Mouse (Mus musculus): ENCODE results near the gene Pdzrn4. TPM values are rescaled to one million over a fixed set of nuclear protein-coding genes. Genes with fewer than 3 reads are reported as not detected.

Gene Pdzrn4
- total RNA-seq, 2 experiments from 2014 or later = 11.4 to 11.5 TPM

DNA sequence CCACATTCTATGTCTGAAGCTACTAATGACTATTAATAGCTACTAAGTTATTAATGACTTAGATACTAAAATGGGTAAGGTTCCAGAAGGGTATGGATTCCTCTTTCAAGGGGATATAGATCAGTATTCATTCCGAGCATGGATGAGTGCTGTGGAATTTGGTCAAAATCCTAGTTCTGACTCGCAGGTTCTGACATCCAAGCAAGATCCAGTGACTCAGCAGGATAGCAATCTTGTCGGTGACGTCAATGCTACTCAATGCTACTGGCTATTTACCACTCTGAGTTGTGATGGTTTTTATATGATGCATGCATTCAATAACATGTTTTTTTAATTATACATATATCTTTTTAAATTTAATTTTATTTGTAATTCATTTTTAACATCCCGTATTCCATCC, 279.4 kb downstream of the Pdzrn4 start:
- H3K27ac ChIP-seq = no peak overlapping the region
- no peak overlapping the region for H3K4me3 ChIP-seq
- intact Hi-C loops (cut with DNase I) = no loop called here
- TF ChIP-seq CTCF (IDR thresholded peaks at IDR 0.05) = no peak
- DNase-seq (ENCODE audit: extremely low spot score in 1 of 2, low spot score in 2 of 2) = no peak

DNA sequence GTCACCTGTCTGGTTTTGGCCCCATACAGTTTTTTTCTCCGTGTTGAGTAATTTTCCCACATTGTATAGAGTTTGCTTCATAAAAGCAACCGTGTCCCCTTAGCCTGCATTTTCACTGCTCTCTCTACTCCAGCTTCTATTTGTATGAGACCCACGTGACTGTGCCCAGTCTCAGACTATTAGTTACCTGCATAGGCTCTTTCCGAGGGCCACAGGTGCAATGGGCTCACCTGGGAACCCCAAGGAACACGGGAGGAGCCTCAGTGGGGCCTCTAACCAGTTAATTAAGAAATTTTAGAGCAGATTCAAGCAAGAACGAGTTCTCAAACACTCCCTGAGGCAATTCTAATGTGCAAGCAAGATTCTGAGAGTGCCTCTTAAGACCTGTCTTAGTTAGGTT, 281.7 kb downstream of the Pdzrn4 start:
- no peak overlapping the region for H3K27ac ChIP-seq
- H3K4me3 ChIP-seq = no peak overlapping the region
- no peak for TF ChIP-seq CTCF (IDR thresholded peaks at IDR 0.05)
- intact Hi-C loops (cut with DNase I) = no loop called here
- no peak for DNase-seq (ENCODE audit: extremely low spot score in 1 of 2, low spot score in 2 of 2)

DNA sequence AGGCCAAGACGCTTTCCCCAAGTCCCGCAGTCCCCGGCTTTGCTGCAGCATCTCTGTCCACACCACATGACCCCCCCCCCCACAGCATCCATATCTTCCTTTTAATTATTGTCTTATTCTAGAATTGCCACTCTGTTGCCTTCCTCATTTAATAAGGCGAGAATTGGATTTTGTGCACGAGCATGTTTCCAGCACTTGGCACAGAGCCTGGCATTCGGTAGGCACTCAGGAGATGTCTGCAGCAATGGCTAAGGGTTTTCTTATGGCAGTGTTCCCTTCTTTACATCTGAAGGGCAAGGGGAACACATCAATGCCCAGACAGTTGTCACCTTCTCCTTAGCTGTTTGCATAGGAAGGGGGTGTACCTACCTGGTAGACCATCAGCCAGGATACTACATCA, 282.9 kb downstream of the Pdzrn4 start:
- H3K4me3 ChIP-seq = no peak overlapping the region
- no peak overlapping the region for H3K27ac ChIP-seq
- intact Hi-C loops (cut with DNase I) = no loop called here

DNA sequence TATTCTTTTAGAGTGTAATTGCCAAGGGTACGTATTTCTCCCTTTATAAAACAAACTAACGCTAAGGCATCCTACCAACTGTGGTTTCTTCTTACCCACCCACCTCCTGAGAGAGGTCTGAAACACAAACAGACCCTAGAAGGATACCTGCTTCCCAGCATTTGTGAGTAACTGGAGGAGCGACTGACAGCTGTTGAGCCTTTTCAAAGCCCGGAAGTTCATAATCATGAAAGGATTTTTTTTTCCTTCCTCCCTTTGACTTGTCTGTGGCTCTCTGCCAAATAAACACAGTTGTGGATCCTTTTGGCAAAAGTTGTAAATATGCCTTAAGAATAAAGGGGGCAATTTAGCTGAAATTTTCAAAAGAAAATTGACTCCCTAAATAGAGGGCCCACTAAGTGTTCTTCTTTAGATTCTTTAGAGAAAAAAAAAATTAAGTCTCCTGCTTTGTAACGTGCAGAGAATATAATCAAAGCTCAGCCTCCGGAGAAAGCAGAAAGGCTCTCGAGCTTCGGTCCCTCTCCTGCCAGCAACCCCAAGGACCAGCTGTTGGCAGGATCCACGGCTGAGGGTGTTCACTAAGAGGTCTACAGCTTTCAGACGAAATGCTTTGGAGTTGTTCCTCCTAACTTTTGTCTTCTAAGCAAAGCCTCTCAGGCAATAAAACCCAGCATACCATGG, 299.7 kb downstream of the Pdzrn4 start:
- H3K27ac ChIP-seq = no peak overlapping the region
- no peak for TF ChIP-seq CTCF (IDR thresholded peaks at IDR 0.05)

More for the DNA sequence above, 282.9 kb downstream of the Pdzrn4 start:
- TF ChIP-seq CTCF (IDR thresholded peaks at IDR 0.05) = no peak
- DNase-seq (ENCODE audit: extremely low spot score in 1 of 2, low spot score in 2 of 2) = no peak

DNA sequence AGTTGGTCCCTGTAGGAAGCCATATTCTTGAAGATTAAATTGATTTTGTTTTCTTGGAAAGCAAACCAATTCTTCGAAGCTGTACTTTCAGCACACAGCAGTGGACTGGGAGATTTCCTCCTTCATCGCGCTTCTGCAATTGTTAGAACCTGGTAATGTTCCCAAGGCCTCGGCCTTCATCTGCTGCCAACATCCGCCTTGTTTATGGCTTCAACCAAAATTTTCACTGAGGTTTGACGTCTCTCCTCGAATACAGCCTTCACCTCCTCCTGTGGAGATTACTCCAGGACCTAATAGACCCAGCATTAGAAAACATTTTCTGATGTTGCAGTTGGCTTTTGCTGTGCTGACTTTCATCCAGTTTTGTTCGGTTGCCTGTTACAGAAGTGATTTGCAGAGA, 307.5 kb downstream of the Pdzrn4 start:
- intact Hi-C loops (cut with DNase I) = no loop called here

More for the DNA sequence above, 299.7 kb downstream of the Pdzrn4 start:
- H3K4me3 ChIP-seq = no peak overlapping the region
- intact Hi-C loops (cut with DNase I) = no loop called here
- DNase-seq (ENCODE audit: extremely low spot score in 1 of 2, low spot score in 2 of 2) = no peak

DNA sequence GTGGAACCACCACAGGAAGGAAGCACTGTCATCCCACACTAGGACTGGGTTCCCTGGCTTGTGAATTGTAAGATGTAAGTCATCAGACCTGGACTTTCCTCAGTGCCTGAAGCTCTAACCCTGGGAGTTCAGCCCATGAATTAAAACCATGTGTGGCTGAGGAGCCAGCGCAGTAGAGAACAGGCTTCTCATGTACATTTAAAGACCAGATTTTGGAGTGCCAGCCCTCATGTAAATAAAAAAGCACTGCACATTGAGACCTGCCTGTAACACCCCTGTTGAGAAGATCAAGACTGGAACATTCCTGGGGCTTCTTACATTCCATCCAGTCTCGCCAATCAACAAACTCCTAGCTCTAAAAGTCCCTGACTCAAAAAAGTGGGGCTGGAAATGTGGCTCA, 342.0 kb downstream of the Pdzrn4 start:
- intact Hi-C loops (cut with DNase I) = no loop called here
- no peak overlapping the region for H3K27ac ChIP-seq
- no peak for DNase-seq (ENCODE audit: extremely low spot score in 1 of 2, low spot score in 2 of 2)
- TF ChIP-seq CTCF (IDR thresholded peaks at IDR 0.05) = no peak
- H3K4me3 ChIP-seq = no peak overlapping the region

More for the DNA sequence above, 307.5 kb downstream of the Pdzrn4 start:
- no peak for TF ChIP-seq CTCF (IDR thresholded peaks at IDR 0.05)
- no peak for DNase-seq (ENCODE audit: extremely low spot score in 1 of 2, low spot score in 2 of 2)
- Histone ChIP-seq H3K27ac (no peak overlapping the region), H3K4me3 (no peak overlapping the region)

DNA sequence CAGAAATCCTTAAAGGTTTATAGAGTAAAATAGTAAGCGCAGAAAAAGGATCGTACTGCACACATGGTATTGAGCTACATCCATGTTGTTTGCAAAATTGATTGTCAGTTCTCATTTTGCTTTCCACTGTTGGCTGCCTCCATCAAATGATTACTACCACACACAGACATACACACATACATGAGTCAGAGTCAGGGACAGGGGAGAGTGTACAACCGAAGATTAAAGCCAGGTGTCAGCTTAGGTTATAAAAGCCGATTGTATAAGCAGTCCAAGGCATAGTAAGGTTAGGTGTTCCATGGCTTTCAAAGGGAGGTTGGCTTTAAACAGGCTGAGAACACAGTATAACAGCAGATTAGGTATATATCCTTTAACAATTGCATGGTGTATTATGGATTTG, 343.2 kb downstream of the Pdzrn4 start:
- intact Hi-C loops (cut with DNase I) = no loop called here
- no peak for TF ChIP-seq CTCF (IDR thresholded peaks at IDR 0.05)
- no peak overlapping the region for H3K4me3 ChIP-seq
- DNase-seq (ENCODE audit: extremely low spot score in 1 of 2, low spot score in 2 of 2) = no peak
- H3K27ac ChIP-seq = no peak overlapping the region

DNA sequence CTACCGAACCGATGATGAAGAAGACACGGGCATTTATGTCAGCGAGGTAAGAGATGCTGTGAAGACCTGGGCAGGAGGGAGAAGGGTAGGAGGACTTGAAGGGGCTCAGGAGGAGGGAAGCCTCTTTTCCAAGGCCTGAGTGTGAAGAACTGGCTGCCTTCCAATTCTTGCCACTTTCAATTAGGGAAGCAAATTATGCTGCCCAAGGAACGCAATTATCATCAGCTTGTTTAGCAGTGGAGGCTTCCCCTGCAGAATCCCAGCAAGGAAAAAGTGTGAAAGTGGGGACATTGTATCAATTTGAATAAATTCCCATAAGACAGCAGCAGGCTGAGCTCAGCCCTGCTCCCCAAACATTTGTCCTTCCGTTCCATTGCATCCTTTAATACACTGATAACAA, 346.9 kb downstream of the Pdzrn4 start:
- no peak for DNase-seq (ENCODE audit: extremely low spot score in 1 of 2, low spot score in 2 of 2)
- intact Hi-C loops (cut with DNase I) = no loop called here
- no peak for TF ChIP-seq CTCF (IDR thresholded peaks at IDR 0.05)
- no peak overlapping the region for H3K4me3 ChIP-seq
- H3K27ac ChIP-seq = no peak overlapping the region

DNA sequence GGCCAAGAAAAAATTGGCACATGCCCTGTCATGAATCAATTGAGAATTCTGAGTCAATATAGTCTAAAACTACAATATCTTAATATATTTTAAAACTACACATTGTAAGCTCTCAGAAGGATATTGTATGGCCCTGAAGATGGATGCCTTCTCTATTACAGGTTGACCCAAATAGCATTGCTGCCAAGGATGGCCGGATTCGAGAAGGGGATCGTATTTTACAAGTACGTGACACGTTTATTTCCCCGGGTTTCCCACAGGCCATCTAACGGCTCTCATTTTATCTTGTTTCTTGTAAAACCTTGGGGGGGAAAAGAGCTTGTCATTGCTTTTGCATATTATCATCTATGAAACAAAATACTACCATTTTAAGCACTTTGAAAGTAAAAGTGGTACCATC, 349.4 kb downstream of the Pdzrn4 start:
- intact Hi-C loops (cut with DNase I) = no loop called here
- no peak for TF ChIP-seq CTCF (IDR thresholded peaks at IDR 0.05)

DNA sequence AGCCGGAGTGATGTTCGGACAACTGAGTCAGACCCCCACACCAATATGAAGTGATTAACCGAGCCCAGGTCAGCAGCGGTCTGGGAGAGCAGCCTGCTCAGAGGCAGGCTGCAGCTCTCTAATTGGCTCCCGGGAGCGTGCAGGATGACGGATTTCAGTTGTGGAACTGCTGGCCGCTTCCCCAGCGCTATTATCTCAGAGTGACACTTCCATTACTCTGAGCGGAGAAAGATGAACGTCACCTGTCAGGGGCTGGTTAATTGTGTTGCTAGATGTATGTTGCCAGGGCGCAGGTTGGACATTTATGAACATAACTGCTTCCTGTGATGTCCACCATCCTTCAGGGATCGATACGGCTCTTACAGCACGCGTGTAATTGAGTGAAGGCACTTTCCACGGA, 355.5 kb downstream of the Pdzrn4 start:
- Histone ChIP-seq H3K4me3 (peak overlapping the region; percentile 21; the same call in 1 of the 2 replicates), H3K27ac (no peak overlapping the region)
- intact Hi-C loops (cut with DNase I) = no loop called here
- no peak for TF ChIP-seq CTCF (IDR thresholded peaks at IDR 0.05)
- DNase-seq (ENCODE audit: extremely low spot score in 1 of 2, low spot score in 2 of 2) = no peak

More for the DNA sequence above, 349.4 kb downstream of the Pdzrn4 start:
- DNase-seq (ENCODE audit: extremely low spot score in 1 of 2, low spot score in 2 of 2) = no peak
- H3K4me3 ChIP-seq = no peak overlapping the region
- no peak overlapping the region for H3K27ac ChIP-seq

DNA sequence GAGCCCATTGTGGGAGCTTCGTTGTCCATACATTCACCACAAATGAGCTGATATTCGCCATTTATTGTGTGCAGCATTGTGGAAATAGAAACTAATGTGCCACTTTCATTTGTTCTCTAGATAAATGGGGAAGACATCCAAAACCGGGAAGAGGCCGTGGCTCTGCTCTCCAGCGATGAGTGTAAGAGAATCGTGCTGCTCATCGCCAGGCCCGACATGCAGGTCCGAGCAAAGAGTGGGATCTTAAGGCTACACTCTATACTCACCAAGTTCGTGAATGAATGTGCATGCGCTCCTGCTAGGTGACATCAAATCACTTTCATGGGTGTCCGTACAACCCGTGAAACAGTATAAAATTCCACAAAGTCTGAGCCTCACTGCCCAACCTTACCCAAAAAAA, 355.9 kb downstream of the Pdzrn4 start:
- no peak for TF ChIP-seq CTCF (IDR thresholded peaks at IDR 0.05)
- DNase-seq (ENCODE audit: extremely low spot score in 1 of 2, low spot score in 2 of 2) = no peak
- H3K4me3 ChIP-seq = peak overlapping the region; percentile 21; the same call in 1 of the 2 replicates
- intact Hi-C loops (cut with DNase I) = no loop called here
- H3K27ac ChIP-seq = no peak overlapping the region

DNA sequence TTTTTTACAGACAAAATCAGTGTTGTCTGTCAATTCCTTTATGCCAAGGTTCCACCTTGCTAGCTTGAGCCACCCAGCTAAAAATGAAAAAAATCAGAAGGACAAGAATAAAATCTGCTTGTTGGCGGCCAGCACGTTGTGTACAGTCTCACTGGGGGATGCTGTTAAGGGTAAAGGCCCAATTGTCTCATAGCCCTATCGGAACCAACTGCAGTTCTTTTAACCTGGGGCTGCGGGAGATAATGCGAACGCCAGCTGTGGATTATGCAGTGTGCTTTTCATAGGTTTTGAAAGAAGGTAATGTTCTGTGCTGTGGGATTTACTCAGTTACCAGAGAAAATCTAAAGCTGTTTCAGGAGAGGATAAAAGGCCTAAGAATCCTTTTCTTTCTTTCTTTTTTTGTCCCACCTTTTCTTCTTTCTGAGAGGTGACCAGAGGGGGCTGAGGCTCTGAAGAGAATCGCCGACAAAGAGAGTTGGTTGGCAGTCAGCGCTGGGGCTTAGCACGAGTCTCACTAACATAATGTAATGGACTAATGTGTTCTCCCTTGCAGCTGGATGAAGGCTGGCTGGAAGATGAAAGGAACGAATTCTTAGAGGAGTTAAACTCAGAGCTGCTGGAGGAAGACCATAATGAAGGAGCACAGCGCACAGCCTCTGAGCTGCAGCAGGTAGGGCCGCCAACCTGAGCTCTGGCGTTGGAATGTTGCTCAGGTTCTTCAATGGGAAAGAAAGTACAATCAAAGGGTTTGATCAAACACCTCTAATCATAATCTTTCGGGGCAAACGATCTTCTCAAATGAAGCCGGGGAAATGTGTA, 360.6 kb downstream of the Pdzrn4 start:
- intact Hi-C loops (cut with DNase I) = no loop called here
- no peak for DNase-seq (ENCODE audit: extremely low spot score in 1 of 2, low spot score in 2 of 2)
- H3K4me3 ChIP-seq = no peak overlapping the region
- TF ChIP-seq CTCF (IDR thresholded peaks at IDR 0.05) = no peak
- no peak overlapping the region for H3K27ac ChIP-seq

All from left cerebral cortex, adult 2 months (tissue).